Mouse (Mus musculus) urinary bladder, adult 18-20 months (tissue): Measurements from ENCODE around the gene Klhdc9.

Experiments
- DNase-seq, 2 experiments: peaks; one replicate each; pipeline ENCODE4 v3.0.0; 2022; ENCODE audit warnings: low spot score in 2 of 2, mixed read lengths in 2 of 2

Klhdc9 gene

DNA sequence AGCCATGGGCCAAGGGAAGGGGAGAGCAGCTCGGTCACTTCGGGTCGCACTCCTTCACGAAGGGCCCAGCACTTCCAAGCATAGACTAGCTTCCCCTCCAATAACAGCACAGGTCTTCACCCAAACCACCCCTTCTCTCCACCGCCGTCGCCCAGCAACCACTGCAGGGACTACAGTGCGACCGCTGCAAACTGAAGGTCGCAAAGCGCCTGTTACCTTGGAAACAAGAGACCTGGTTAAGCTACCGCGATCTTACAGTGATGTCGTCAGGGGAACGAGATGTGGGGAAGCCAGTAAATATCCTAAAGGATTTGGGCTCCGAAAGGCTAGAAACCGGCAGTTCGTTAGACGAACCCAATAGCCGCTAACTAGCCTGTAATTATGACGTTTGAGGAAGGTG is at the start of gene Klhdc9:
Gene Klhdc9 (minus strand): TSS at position 143 of the 400 bp plus-strand sequence.
- peak; percentile 57 to 68 for DNase-seq

DNA sequence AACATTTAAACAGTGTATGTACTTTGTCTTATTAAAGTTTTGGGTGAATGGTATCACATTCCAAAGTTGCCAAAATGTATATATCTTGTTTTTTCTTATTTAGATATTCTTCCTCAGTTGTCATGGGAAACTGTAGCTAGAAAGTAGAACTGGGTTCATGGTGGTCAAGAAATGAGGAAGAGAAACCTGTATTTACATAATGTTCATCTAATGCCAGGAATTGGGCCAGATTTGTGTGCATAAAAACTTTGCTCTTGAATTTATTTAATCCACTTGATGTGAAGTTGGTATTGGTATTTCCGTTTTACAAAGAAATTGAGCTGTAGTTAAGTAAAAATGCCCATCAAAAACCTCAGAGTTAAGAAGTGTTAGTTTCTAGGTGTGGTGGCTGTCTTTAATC is 49.6 kb upstream of the Klhdc9 start:
- DNase-seq = no peak

DNA sequence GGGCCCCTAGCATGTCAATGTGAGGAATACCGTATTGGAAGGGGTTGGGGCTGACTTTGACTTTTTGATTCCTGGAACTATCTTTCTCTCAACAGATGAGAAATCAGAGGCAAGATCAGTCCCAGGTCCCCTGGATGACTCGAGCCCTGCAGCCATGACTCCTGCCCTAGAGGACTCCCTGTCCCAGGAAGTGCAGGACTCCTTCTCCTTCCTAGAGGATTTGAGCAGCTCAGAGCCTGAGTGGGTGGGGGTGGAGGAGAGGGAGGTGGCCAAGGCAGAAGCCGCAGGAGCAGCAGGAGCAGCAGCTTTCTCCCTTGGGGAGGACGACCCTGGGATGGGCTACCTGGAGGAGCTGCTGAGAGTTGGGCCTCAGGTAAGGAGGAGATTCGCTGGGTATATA is 46.7 kb upstream of the Klhdc9 start:
- DNase-seq = no peak

DNA sequence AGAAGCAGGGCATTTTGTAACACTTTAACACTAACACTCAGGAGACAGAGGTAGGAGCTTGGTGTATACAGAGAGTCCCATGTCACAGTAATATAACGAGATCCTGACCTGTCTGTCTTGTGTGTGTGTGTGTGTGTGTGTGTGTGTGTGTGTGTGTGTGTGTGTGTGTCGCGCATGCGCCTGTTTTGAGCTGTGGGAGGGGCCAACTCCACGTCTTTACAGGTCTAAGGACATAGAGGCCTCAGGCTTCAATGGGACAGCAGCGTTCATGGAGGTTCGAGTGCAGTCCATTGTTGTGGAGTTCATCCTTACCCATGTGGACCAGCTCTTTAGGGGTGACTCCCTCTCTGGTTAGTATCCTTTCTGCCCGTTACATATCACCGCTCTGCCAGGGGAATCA is 42.4 kb upstream of the Klhdc9 start:
- DNase-seq = no peak

DNA sequence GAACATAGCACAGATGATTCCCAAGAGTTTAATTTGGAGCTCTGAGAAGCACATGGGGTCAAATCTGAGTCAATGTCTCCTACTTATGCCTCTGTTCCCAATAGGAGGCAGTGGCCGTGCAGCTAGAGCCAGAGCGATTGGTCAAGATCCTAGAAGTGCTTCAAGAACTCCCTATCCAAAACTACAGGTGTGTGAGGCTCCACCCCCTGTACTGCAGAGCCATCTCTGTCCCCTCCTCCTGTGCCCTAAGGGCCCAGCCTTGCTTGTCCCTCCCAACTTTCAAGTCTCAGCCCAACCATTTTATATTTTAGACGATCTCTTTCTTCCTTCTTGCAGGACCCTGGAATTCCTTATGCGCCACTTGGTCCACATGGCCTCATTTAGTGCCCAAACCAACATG is 41.2 kb upstream of the Klhdc9 start:
- DNase-seq = no peak

DNA sequence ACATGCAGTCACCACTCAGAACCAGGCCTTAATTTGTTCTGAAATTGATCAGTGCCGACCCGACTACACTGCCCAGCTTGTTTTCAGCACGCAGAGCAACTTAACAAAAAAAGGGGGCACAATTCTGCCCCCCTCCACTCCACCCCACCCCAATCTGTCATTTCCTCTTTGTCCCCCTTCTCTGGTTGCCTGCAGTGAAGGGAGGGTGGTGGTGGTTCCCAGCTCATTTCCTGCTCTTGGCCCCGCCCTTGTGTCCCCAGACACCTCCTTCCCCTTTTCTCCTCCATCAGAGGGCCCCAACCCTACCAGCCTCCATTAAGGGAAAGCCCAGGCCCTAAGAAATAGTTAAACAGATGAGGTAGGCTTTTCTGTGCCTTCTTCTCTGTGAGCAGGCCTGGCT is 29.5 kb upstream of the Klhdc9 start:
- DNase-seq = no peak

DNA sequence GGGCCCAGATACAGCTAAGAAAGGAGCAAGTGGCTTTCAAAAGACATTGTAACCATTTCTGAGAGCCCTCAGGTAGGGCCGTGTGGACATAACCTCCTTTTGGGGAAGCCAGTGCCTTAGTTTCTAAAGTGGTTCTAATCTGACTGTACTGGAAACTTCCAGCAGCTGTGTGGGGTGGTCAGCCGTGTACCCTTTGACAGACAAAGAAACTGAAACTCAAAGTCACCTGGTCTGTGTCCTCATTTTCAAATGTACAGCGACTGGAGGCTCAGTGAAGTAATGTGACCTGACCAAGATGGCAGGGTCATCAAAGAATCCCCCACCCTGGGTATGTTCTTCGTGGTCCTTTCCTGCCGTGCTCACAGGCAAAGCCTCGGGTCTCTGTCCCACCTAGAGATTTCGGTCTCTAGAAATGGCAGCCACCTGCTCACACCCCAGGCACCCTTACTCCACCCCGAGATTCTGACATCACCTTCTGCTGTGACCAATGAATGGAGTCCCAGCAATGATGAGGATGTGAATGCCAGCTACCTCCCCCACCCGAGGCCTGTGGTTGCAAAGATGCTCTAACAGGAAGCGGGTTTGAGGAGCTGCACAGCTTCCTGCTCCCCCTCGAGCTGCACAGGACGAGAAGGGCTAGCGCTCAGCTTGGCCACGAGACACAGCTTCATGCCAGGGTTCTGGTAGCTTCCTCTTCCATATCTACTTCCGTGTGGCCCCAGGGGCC is 27.9 kb upstream of the Klhdc9 start, which contains the start of gene Arhgap30:
Gene Arhgap30 (plus strand): TSS at position 579 of the 727 bp plus-strand sequence.
- no peak for DNase-seq

DNA sequence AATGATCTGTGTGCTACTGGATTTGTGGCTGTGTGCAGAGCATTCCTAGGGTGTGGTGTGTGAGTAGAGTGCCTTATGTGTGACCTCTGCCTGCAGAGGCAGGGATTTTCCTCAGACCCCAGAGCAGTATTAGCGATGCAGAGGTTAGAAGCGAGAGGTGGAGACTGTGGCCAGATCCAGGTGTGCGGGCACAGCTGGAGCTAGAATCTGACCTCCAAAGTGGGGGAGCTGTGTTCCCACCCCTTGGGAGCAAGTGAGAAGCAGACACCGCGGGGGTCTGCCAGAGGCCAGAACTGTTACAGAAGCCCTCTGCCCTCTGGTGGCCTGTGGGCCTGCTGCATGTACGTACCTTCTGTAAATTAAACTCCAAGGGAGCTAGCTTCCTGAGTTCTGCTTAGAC is 26.5 kb upstream of the Klhdc9 start:
- DNase-seq = no peak

DNA sequence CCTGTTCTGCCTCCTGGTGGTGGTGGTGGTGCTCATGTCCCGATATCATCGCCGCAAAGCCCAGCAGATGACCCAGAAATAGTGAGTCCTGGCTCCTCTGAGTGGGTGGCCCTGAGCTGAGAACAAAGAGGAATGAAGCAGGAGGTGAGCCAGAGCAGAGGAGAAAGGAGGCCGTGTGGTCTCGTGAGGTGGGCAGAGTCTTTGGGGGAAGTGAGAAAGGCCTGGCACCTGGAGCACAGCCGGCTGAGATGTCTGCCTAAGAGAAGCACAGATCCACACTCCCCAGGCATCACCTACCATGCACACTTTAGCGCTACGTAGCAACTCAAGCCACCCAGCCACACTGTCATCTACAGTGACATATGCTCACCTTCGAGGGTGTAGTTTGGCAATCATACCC is 24.6 kb upstream of the Klhdc9 start:
- DNase-seq = no peak

DNA sequence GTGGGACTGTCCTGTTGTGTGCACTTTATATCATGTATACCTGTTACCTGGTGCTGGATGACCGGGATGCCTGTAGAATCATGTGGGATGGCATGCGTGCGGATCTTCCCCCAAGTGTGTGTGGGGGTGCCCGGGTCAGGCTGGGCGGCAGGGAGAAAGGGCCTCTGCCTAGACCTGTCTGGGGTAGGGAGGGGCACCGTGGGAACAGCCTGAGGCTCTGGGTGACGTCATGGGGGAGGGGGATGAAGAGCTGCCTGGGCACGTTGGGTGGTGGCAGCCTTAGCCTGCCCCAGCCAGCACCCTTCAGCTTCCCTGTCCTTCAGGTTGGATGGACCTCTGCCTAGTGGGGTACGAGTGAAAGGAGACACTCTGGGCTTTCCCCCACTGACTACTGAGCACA is 23.8 kb upstream of the Klhdc9 start:
- peak; percentile 84 to 88 for DNase-seq

DNA sequence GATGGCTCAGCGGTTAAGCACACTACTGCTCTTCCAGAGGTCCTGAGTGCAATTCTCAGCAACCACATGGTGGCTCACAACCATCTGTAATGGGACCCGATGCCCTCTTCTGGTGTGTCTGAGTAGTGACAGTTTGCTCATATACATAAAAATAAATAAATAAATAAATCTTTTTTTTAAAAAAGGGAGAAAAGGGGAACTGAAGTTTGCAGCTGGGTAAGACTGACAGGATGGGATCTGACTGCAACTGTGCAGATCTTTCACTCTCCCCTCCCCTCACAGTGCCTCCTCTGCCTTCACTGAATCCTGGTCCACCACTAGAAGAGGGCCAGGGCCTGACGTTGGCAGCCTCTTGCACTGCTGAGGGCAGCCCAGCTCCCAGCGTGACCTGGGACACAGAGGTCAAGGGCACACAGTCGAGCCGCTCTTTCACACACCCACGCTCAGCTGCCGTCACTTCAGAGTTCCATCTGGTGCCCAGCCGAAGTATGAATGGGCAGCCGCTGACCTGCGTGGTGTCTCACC is 21.6 kb upstream of the Klhdc9 start:
- DNase-seq = no peak

DNA sequence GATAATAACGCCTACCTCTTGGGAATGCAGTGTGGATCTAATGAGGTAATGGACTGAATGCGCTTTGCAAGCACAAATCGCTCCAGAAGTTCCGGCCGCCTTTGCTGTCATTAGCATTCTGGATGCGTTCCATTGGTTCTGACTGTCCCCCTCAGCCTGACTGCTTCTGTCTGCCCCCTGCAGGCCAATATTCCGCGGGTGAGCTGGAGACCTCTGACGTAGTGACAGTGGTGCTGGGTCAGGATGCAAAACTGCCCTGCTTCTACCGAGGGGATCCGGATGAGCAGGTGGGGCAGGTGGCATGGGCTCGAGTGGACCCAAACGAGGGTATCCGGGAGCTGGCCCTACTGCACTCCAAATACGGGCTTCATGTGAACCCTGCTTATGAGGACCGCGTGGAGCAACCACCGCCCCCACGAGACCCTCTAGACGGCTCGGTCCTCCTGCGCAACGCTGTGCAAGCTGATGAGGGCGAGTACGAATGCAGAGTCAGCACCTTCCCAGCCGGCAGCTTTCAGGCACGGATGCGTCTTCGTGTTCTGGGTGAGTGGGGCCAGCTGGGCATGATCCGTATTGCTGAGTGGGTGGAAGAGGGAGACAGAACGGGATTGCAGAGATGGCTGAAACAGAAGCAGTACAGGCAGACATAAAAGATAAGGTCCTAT is 19.5 kb upstream of the Klhdc9 start:
- peak in 1 of 2 experiments; percentile 51 for DNase-seq

DNA sequence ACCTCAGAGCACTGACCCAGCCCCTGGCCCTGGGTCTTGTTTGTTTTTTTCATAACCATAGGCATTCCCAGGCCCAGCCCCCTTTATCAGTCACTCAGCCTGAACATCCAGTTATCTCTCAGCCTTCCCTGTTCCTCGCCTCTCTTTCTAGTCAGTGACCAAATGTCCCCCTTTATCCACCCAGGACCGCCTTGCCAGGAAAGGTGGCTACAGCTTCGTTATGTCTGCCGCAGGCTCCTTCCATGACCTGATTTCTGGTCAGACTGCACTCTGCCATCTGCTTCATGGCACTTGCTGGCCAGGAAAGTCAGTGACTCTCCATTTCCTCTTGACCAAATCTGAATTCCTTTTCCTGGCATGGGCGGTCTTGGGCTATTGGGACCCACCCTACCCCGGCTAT is 17.7 kb upstream of the Klhdc9 start:
- no peak for DNase-seq

DNA sequence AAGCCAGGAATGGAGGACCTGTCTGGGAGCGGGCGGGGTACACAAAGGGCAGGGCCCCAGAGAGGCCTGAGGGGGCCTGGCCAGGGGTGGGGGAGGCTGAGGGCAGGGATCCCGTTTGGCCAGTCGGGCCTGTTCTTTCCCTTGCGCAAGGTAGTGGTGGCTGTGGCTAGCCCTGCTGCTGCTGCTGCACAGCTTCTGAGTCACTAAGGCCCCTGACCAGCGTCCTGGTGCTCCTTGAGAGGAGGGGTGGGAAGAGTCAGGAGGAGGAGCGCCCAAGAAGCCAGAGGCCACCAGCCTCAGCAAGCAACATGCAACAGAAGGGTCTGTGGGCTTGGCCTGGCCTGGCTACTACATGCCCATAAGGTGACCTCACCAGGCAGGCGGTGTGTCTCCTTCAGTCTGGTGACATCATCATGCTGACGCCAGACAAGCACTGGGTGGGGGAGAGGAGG is 15.1 kb upstream of the Klhdc9 start:
- peak; percentile 80 to 91 for DNase-seq

DNA sequence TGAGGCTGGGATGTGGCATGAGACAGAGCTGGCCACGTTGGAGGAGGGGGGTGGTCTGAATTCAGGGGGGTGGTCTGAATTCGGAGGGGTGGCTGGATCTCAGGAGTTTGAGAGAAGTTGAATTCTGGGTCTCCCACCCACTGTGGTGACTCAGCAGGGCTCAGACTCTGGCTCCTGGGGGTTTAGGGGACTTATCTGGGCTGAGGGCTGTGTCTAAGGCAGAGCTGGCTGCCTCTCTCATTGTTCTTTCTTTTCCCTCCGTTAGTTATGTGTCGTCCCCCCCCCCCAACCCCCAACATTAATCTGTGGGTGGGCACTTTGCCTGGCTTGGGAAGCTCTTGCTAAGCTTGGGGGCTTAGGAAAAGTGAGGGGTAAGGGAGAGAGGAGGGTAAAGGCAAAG is 13.3 kb upstream of the Klhdc9 start:
- DNase-seq = no peak

DNA sequence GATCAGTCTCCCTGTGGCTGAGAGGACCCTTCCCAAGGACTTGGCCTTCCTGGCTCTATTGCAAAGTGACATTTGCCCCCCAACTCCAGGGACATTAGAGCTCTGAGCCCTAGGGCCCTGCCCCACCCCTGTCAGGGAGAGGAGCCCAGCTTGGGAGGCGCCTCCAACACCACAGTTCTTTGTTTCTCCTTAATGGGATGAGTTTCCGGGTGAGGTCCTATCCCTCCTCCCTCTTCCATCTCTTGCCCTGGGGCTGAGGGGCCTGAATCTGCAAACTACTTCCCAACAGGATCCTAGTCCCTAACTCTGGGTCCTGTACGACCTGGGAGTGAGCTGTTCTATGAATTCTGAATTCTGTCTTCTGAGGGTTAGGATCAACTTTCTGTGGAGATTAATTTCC is 12.3 kb upstream of the Klhdc9 start:
- DNase-seq = no peak

DNA sequence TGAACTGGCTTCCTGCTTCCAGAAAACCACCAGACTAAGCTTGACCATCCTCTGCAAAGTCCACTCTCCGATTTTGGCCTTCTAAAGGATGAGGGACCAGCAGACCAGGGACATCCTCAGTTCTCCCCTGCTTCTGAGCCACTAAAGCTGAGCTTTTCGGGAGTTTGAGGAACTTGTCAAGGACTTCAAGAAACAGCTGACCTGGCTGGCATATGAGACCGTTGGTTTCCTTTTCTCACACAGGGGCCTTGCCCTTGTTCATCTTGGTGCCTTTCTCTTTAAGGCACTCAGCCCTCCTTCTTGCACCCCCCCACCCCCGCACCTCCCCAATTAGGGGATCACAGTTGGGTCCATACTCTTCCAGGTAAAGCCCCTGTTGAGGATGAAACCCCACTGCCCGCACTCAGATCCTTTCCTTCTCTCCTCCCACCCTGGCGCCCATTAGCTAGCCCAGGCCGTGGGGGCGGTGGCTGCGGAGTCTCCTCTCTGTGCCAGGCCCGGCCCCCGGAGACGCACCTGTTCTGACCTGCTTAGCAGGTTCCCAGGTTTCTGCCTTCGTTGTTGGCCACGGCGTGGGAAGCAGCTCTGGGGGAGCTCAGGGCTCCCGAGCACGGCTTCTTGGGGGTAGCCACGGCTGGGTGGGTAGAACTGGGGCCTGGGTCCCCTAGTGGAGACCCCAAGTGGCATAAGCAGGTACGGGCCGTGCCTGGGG is 9.4 kb upstream of the Klhdc9 start, which contains the start of gene Nectin4:
Gene Nectin4 (plus strand): TSS at position 255 of the 712 bp plus-strand sequence.
- peak; percentile 71 to 73 for DNase-seq

DNA sequence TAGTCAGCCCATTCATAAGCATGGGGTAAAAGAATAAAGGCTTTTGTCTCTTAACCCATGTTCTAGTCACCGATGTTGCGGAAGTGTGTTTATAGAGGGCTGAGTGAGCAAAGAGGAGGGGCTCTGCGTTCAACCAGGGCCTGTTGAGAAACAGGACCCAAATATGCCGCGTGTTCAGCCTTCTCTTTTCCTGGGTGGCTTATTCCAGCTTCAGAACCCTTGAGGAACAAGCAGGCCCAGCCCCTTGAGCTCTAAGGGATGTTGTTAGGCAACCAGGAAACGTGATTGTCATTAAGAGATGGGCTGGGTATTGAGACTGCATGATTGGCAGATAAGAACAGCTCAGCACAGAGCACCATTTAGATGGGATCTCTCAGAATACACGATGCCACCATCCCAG is 5.3 kb upstream of the Klhdc9 start:
- DNase-seq = no peak

DNA sequence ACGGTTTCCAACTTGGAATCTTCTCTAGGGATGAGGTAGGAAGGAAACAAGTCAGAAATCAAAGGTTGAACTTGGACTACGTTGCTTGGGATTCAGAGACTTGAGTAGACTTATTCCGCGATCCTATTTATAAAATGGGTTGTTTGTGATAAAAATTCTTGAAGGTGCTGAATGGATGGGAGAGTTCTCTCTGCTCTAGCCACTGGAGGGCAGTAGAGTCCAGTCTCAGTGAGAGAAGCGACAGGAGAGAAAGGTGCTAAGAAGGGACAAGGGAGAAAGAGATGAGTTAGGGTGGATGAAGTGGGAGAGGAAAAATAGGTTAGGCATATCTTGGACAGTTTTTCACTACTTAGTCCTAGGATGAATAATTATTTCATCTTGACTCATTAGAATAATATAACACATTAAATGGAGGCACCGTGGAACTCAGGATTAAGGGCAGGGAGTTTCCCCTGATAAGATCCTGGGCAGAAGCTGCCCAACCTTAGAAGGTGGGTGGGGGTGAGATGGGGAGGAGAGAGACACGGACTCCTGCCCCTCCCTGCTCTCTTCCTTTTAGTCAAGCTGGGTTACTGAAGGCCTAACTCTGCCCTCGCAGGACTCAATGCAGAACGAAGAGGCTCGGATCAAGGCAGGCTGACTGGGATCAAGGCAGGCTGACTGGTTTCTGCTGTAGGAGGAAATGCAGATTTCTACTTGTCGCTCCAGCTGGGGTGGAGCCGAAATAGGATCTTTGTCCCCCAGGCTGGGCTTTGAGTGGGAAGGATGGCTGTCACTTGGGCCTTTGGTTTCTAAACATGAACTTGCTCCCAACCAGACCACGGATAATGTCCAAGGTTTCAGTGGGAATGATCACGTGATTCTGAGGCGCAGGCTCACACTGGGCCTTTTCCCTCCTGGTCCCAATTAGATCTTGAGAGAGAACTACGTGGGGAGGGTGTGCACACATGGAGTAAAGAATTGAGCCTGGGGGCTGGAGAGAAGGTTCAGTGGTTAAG is 807 bp upstream of the Klhdc9 start:
- peak in 1 of 2 experiments; percentile 60 for DNase-seq

DNA sequence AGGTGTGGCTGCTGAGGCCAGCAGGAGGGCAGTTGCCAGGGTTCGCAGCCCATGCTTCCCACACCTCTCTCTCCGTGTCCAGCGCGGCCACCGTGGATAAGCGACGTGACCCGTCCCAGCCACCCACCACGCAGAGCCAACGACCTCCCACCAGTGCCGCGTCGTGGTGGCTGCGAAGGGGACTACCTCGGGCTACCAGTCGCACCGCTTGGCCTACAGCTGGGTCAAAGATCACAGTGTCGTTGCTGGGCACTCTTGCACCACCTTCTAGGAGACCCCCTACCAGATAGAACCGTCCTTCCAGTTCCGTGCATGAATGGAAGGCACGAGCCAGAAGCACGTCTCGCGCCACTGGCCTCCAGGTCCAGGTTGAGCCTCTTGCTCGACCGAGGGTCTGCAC is 345 bp downstream of the Klhdc9 start:
- no peak for DNase-seq

DNA sequence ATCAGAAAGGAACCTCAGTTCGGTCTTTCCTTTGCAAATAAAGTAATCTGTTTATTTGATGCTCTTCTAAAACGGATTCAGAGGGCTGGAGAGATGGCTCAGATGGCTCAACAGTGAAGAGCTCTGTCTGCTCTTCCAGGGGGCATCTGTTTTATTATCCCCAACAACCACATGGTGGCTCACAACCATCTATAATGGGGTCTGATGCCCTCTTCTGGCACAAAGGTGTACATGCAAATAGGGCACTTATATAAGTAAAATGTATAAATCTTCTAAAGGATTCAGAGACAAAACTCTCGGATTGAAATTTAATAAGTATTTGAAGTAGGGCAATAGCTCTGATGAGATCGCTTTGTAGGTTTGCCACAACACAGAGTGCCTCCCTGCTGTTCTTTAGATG is 2.2 kb downstream of the Klhdc9 start:
- no peak for DNase-seq
